Mouse (Mus musculus) left cerebral cortex, postnatal 4 days (tissue): ENCODE results near the gene Gm49369. TPM values are rescaled to one million over a fixed set of nuclear protein-coding genes. Genes with fewer than 3 reads are reported as not detected.

Experiments
- DNase-seq: peaks from one replicate; pipeline ENCODE4 v3.0.0-alpha.2; 2022
- intact Hi-C: fragments of 180-260 bp; cut with DNase I; formaldehyde crosslinking; loops from one replicate; pipeline ENCODE4 v1.15.1; 2025
- total RNA-seq, 2 experiments: library from RNA; stranded (reverse); gene quantifications; 2 replicates each; pipeline ENCODE4 v1.2.3; 2021

Gm49369 gene
- total RNA-seq, 2 experiments from 2014 or later, result 5.0 TPM; not detected in 1

DNA sequence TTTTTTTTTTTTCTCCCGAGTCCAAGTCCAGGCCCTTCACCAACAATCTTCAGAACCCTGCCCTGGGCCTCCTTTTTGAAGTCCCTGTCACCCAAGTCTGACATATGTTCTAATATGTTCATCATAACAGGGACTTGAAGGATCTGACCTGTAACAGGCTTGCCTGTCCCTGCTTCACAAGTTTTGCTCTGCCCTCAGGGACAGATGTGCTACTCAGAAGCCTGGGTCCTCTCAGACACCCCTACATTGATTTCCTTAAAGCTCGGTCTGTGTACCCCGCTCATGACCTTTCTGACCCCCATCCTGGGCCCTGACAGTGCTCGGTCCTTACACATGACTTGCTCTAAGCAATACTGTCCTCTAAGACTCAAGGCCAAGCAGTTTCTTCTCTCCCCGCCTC lies 9.4 kb downstream of the Gm49369 start:
- DNase-seq, result no peak
- intact Hi-C loops, result no loop called here

DNA sequence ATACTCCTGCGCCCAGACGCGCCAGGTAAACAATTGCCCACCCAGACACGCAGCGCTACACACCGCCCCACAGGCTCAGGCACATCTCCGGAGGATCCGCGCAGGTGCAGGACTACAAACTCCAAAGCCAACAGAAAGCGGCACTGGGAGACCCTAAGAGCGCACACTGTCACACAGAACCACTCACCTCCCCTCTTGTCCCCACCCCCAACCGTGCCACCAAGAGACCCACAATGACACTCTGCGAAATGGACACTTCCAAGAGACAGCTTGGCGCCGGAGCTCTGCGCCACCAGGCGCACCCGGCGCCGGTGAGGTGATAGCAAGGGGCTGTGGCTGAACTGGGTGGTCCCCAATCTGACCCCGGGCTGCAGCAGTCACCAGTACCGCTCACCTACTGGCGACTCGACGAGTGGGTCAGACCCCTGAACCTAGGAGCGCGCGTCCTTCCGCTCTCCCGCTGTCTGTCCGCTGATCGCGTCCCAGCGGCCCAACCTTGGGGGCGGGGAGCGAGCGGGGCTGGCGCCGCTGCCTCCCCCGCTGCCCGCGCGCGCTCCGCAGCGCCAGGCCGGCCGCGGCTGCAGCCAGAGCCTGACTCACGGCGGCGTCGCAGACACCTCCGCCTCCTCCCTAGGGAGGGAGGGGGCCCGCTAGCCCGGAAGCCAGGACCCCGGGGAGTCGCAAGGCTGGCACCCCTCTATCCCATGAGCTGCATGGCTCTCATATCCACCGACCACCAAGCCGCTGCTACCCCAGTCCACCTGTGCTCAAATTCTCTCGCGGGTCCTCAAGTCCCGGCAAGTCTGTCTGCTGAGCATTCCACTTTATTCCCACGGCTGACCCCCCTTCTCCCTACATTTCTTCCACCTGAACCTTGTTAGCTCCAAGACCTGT lies 10.5 kb downstream of the Gm49369 start:
- intact Hi-C loops, result no loop called here
- no peak for DNase-seq

GRCm38 (mm10) chr7:142371398-142371767 lies 11.1 kb downstream of the Gm49369 start:
- peak; percentile 71 for DNase-seq
- intact Hi-C loops, result no loop called here

DNA sequence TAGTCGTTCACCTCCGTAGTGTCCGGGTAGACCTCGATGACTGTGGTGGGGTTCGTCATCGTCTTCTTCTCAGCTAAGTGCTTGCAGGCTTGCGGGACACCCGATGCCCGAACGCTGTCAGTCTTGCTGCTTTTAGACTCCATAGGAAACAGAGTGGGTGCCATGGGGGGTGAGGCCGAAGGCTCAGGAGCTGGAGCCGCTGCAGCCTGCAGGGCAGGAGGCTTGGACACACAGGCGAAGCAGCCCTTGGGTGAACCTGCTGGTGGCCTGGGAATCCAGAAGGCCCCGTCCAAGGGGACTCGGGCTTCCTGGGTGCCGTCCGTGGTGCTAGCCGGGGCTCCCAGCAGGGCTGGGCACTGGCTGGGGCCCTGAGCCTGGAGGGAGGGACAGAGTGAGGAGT lies 11.5 kb downstream of the Gm49369 start:
- no peak for DNase-seq
- intact Hi-C loops, result no loop called here

DNA sequence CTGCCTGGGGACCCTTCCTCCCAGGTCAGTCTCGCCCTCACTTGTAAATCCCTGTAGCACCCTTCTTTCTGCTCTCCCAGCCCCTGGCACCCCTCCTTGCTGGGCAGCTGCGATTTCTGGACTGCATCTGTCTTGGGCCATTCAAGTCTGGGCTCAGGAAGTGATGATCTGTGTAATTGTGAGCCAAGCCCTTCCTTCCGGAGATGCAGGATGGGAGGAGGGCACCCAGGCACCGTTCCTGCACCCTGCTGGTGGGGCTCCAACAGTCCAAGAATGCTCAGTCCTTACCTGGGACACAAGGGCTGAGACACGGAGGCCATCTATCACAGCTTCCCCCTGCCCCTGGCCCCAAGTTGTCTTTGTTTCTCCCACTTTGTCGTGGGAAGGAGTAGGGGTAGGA lies 12.6 kb downstream of the Gm49369 start:
- no peak for DNase-seq
- intact Hi-C loops, result no loop called here

GRCm38 (mm10) chr7:142368856-142369255 lies 13.6 kb downstream of the Gm49369 start:
- DNase-seq, result peak; percentile 86
- intact Hi-C loops, result no loop called here

- intact Hi-C loops, result no loop called here
- DNase-seq, result no peak
These were observed 19.4 kb downstream of the Gm49369 start for GRCm38 (mm10) chr7:142363107-142363506.

DNA sequence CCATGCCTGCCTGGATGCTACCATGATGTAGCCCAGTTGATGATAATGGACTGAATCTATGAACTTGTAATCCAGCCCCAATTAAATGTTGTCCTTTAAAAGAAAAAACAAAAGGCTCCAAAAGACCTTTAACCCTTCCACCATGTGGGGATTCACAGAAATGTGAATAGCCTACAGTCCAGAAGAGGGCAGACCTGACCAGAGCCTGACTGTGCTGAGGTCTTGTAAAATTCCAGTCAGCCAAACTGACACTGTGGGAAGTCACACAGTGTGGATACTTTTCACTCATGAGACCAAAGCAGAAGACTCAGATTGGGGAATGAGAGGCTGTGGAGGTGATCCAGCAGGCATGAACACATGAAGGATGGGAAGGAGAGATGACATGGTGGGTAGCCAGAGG lies 21.7 kb downstream of the Gm49369 start:
- DNase-seq, result no peak

DNA sequence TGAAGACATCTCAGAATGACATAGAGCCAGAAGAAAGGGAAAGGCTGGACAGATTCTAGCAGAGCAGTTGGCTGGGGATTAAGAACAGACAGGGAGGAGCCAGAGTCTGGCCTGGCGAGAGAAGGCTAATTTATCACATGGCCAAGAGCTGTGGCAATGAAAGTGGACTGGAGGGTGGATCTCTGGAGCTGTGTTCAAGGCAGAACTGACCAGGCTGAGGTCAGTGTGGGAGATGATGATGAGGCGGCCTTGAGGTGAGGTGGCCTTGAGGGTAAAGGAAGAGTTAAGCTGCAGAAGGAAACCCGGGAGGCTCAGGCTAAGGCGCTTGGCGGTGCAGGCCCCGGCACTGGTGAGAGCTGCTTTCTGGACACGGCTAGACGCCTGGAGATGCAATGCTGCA lies 23.3 kb downstream of the Gm49369 start:
- no peak for DNase-seq
- intact Hi-C loops, result no loop called here

More for the DNA sequence above, 21.7 kb downstream of the Gm49369 start:
- intact Hi-C loops, result no loop called here

DNA sequence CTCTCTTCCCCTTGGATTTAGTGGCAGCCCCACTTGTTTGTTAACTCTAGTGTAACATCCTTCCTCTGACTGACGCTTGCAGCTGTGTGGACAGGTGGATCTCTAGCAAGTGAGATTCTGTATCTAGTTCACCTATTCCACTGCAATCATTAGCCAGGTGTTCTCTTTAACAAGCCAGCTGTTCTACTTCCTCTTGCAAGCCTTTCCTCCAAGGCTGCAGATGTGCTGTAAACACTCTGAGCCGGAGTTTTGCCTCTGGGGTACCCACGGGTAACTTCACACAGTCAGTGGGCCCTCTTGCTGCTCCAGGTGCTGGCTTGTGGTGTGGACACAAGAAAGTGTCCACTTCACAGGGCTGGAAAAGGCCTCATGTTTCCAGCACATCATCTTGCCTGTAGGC lies 24.9 kb downstream of the Gm49369 start:
- intact Hi-C loops, result no loop called here
- no peak for DNase-seq

DNA sequence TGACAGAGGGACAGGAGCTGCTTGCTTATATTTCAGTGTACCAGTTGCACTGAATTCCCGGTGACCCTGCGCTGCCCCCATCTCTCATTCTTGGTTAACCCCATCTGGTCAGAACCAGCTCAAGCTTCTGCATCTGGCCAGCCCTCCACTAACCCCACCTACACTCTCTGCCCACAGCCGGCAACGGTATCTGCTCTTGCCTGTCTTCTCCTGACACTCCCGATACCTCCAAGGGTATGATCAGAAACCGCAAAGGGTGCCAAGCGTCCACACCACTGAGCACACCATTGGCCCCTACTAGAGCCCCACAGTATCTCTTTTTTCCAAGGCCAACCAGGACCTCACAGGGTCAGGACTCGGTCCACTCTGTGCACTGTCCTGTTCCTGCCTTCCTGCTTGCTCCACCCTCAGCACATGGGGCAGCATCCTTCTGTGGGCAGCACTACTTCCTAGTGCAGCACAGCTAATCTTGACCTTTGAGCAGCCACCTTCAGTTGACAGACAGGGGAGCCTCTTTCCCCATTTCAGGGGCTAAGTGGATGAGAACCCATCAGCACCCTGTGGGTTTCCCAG lies 27.7 kb downstream of the Gm49369 start:
- DNase-seq, result no peak
- intact Hi-C loops, result no loop called here

GRCm38 (mm10) chr7:142353854-142354253 lies 28.6 kb downstream of the Gm49369 start:
- intact Hi-C loops, result no loop called here
- no peak for DNase-seq

- no peak for DNase-seq
- intact Hi-C loops, result no loop called here
These were observed 30.9 kb downstream of the Gm49369 start for GRCm38 (mm10) chr7:142351569-142351968.

DNA sequence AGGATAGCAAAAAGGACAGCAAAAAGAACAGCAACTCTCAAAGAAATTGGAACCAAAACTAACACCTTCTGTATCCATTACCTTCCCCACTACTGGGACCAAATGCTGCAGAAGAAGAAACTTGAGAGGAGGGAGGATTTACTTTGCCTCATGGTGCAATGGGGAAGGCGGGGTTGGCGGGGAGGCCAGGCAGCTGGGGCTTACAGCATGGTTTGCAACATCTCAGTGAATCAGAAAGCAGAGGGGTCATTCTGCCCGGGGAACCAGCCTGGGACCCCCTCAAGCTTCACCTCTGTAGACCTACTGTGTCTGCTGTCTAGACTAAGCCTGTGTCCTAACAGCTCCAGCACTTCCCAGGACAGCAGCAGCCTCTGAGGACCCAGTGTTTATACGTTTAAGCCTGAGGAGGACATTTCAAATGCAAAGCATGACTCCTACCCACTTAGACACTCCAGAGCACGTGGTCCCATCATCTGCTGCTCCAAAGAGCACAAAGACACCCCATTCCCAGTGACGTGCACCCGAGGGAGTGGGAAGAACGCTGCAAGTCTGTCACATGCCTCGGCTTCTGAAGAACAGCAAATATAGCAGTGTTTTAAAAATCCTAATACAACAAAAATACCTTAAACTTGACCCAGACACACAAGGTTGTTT lies 33.0 kb downstream of the Gm49369 start:
- intact Hi-C loops, result no loop called here
- no peak for DNase-seq

DNA sequence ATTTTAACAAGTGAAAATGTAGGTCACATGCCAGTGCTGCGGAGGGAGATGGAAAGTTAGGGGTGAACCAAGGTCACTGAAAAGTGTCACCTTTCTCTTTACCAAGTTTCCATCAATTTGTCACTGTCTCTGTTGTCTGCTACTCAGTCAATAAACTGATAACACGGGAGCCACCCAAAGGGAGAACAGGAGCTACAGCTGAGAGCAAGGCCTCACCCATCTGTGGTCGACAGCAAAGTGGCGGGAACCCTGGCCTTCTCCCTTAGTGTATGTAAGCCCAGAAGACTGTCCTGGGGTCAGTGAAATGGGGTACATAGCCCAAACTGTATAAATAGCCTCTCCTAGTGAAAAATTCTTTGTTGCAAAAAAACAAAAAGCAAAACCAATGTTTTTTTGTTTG lies 34.9 kb downstream of the Gm49369 start:
- intact Hi-C loops, result no loop called here
- DNase-seq, result no peak

GRCm38 (mm10) chr7:142342247-142342640 lies 40.2 kb downstream of the Gm49369 start:
- no peak for DNase-seq
- intact Hi-C loops, result no loop called here

DNA sequence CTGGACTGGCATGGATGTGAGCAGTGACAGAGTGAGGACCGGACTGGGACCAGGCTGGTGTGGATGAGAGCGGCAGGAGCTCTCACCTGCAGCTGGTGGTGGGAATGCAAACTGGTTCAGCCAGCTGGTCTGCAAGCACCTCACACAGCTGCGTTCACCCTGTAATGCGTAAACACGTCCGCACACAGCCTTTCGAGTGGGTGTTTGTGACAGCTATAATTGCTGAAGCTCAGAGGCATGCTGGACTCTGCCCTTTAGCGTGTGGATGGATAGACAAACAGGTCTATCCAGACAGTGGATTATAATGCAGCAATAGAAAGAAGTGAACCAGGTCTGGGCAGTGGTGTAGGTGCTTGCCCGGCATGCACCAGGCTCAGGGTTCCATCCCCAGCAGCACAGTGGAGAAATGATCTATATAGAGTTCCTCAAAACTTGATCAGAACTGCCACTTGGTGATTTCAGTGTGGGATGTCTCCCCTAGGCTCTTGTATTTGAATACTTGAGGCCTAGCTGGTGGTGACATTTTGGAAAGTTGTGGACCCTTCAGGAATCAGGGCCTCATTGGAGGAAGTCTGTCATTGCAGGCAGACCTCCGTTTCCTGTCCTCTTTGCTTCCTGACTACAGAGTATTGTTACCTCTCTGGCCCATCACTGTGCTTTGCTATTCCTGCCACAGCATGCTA lies 40.8 kb downstream of the Gm49369 start:
- intact Hi-C loops, result no loop called here

GRCm38 (mm10) chr7:142340269-142340970 lies 42.0 kb downstream of the Gm49369 start:
- DNase-seq, result no peak
- intact Hi-C loops, result no loop called here

More for the DNA sequence above, 40.8 kb downstream of the Gm49369 start:
- DNase-seq, result no peak

- intact Hi-C loops, result no loop called here
- DNase-seq, result peak; percentile 95
These were observed 47.3 kb downstream of the Gm49369 start for GRCm38 (mm10) chr7:142335151-142335550.

- peak; percentile 95 for DNase-seq
- intact Hi-C loops, result loop anchor here (5.0 kb wide), 3 partner anchors 103 to 338 kb away; no protein-coding TSS in a partner anchor
These were observed 48.2 kb downstream of the Gm49369 start for GRCm38 (mm10) chr7:142334246-142334645.
